Mouse (Mus musculus) embryonic facial prominence, embryonic 12.5 days (tissue): ENCODE results near the gene Irgc1. TPM values are rescaled to one million over a fixed set of nuclear protein-coding genes. Genes with fewer than 3 reads are reported as not detected.

Experiments used
- ATAC-seq: fragments of 200-750 bp; cut with Nextera tagmentation; 2 replicates; pipeline ENCODE4 v1.8.0; 2017; ENCODE audit not compliant: insufficient number of reproducible peaks, insufficient read depth, low FRiP score, low TSS enrichment
- H3K27ac ChIP-seq: fragments of 300-500 bp; sonication (generic); 2 replicates; pipeline ENCODE4 v1.5.1; 2016; ENCODE audit warnings: mild to moderate bottlenecking
- H3K27me3 ChIP-seq: fragments of 300-500 bp; sonication (generic); 2 replicates; pipeline ENCODE4 v1.6.1; 2016; ENCODE audit warnings: mild to moderate bottlenecking, moderate library complexity
- H3K36me3 ChIP-seq: fragments of 300-500 bp; sonication (generic); 2 replicates; pipeline ENCODE4 v1.6.1; 2016; ENCODE audit warnings: mild to moderate bottlenecking
- H3K4me1 ChIP-seq: fragments of 300-500 bp; sonication (generic); 2 replicates; pipeline ENCODE4 v1.6.1; 2016
- H3K4me2 ChIP-seq: fragments of 300-500 bp; sonication (generic); replicated peaks from 2 replicates; pipeline ENCODE4 v1.6.1; 2016; ENCODE audit warnings: mild to moderate bottlenecking, moderate library complexity
- H3K4me3 ChIP-seq: fragments of 300-500 bp; sonication (generic); 2 replicates; pipeline ENCODE4 v1.5.1; 2016; ENCODE audit warnings: mild to moderate bottlenecking
- H3K9ac ChIP-seq: fragments of 300-500 bp; sonication (generic); 2 replicates; pipeline ENCODE4 v1.6.1; 2016; ENCODE audit warnings: mild to moderate bottlenecking, moderate library complexity
- H3K9me3 ChIP-seq: fragments of 300-500 bp; sonication (generic); 2 replicates; pipeline ENCODE4 v1.6.1; 2016; ENCODE audit warnings: mild to moderate bottlenecking, moderate library complexity
- WGBS: fragments of 180-500 bp; shearing (Covaris S2); methylation state at CpG from one replicate; pipeline ENCODE4 v1.1.7; 2016; 5-methylcytosine and 5-hydroxymethylcytosine counted together
- polyA plus RNA-seq: library from polyadenylated mRNA; unstranded; fragments of >200 nt; fragmentation: Nextera tagmentation; extraction: Ambion mirVana; gene quantifications from 2 replicates; pipeline ENCODE4 v1.2.1, GENCODE M21; 2016

The Irgc1 gene
- polyA plus RNA-seq, 1 experiment from 2014 or later, result not detected

DNA sequence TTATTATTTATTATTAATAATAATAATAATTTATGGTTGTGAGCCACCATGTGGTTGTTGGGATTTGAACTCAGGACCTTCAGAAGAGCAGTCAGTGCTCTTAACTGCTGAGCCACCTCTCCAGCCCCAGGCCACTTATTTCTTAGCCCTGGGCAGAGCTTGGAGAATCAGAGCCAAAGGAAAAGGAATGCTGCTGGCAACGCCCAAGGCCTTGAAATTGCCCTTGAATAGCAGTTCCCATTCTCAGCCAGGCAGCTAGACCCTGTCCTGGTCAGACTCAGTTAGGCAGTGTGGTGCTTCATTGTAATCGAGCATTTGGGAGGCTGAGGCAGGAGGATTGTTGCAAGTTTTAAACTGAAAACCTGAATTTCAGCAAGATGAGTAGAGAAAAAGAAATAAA, 2.1 kb upstream of the Irgc1 start:
- H3K4me3 ChIP-seq, result no peak overlapping the region
- H3K36me3 ChIP-seq, result no peaks in the 10 kb centered on the region
- H3K4me2 ChIP-seq, result no peak overlapping the region
- H3K27ac ChIP-seq, result no peak overlapping the region
- 75% methylated on average over 2 of the region's 2 CpGs for WGBS
- H3K9ac ChIP-seq, result no peak overlapping the region
- no peaks in the 10 kb centered on the region for H3K4me1 ChIP-seq
- H3K9me3 ChIP-seq, result no peaks in the 10 kb centered on the region
- no peaks in the 10 kb centered on the region; the same call in 1 of the 2 replicates for H3K27me3 ChIP-seq
- ATAC-seq, result no peak

DNA sequence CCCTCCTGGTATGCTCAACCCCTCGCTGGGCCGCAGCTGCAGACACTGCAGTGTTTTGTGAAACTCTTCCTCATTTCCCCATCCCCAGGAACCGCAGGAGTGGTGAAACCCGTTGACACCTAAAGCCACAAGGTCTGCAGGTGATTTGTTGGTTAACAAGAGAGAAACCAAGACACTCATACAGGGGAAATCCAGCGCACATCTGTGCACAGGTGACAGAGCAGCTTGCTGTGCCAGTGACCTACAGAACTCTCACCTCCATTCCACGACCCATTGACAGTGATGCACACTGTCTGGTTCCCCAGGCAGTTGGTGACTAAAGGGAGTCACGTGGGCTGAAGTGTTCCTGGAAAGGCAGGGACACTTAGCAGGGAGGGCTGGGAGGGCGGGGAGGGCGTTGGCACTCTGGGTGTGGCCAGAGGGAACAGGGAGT, 1.5 kb downstream of the Irgc1 start:
- H3K9ac ChIP-seq, result no peak overlapping the region
- H3K27me3 ChIP-seq, result no peaks in the 10 kb centered on the region; the same call in 1 of the 2 replicates
- no peak overlapping the region for H3K27ac ChIP-seq
- H3K9me3 ChIP-seq, result no peaks in the 10 kb centered on the region
- no peak overlapping the region for H3K4me2 ChIP-seq
- H3K4me1 ChIP-seq, result no peaks in the 10 kb centered on the region
- no peaks in the 10 kb centered on the region for H3K36me3 ChIP-seq
- ATAC-seq, result no peak
- 67% methylated on average over 9 of the region's 9 CpGs for WGBS
- no peak overlapping the region for H3K4me3 ChIP-seq

DNA sequence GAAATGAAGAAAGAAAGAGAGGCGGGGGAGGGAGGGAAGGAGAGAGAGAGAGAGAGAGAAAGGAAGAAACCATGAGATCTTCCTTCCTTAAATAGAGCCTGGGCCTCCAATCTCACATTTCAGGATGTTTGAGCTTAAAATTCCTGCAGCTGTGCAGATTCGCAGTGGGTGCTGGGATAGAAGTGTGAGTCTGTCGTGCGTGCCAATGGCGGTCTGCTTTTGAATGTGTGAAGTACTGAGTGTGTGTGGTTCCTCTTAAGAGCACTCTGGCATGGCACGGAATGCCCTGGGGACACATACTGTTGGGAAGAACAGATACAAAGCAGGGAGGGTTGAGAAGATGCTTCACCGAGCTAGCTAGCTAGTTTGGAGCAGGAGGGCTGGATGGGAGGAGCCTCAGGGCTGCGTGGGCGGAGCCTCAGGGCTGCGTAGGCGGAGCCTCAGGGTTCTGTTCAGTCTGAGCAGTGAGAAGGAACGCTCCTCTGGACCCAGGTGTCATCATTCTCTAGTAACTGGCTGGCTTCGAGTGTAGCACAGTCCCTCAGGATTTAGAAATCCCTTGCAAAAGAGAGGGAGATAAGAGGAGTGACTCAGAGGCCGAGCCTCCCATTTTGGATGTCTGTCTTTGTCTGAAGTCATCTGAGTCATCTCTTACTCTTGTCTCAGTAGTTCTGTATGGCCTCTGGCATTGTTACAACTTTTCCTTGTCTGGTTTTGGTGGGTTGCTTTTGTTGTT, 3.1 kb downstream of the Irgc1 start:
- Histone ChIP-seq H3K4me1 (no peaks in the 10 kb centered on the region), H3K4me2 (no peak overlapping the region), H3K9me3 (no peaks in the 10 kb centered on the region), H3K27me3 (no peaks in the 10 kb centered on the region; the same call in 1 of the 2 replicates), H3K4me3 (no peak overlapping the region), H3K36me3 (no peaks in the 10 kb centered on the region), H3K27ac (no peak overlapping the region), H3K9ac (no peak overlapping the region)
- ATAC-seq, result no peak
- WGBS, result 57% methylated on average over 14 of the region's 14 CpGs

DNA sequence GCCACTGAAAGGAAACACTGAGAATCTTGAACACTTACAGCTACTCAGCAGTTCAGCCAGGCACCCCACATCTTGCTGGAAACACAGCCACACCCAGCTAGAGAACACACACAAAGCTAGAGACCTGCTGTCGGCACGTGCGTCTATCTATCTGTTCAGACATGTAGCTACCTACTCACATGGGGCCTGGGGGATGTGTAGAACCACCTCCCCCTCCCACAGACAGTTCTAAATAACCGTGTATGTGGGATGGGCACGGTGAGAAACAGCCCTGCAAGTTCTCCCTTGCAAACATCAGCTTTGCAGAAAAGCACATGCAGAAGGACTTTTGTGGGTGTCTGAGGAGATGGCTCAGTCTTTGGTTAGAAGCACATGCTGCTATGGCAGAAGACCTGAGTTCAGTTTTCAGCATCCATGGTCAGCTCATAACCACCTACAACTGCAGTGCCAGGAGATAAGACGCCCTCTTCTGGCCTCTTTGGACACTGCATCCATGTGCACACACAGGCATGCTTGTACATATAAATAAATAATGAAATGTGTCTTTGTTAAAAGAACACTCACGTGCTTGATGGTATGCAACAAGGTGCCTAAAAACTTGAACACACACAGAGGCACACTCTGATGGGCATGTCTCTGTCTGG, 5.3 kb downstream of the Irgc1 start:
- H3K36me3 ChIP-seq, result no peaks in the 10 kb centered on the region
- 71% methylated on average over 7 of the region's 7 CpGs for WGBS
- no peak for ATAC-seq
- H3K4me3 ChIP-seq, result no peak overlapping the region
- no peak overlapping the region for H3K27ac ChIP-seq
- no peaks in the 10 kb centered on the region for H3K9me3 ChIP-seq
- H3K4me2 ChIP-seq, result no peak overlapping the region
- H3K4me1 ChIP-seq, result no peaks in the 10 kb centered on the region
- no peak overlapping the region for H3K9ac ChIP-seq
- no peaks in the 10 kb centered on the region for H3K27me3 ChIP-seq

DNA sequence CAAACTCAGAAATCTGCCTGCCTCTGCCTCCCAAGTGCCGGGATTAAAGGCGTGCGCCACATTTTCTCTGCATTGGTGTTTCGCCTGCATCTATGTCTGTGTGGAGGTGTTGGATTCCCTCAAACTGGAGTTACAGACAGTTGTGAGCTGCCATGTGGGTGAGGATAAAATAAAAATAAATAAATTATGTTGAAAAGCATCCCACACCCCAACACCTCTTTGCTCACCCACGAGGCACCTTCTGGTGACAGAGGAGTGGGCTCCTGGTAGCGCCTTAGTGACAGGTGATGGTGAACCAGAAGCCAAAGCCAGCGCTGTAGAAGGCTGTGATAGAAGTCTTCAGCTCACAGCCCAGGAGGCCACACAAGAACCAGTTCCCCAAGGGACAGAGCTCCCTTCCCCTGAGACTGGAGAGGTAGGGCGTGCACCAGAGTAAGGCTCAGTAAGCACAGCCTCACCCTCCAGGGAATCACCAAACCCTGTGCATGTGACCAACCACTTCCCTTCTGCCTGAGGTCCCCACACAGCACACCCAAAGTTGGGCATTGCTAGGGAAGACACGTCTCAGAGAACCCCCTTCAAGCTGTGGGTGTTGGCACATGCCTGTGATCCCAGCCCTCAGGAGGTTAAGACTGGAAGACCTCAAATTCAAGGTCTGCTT, 6.7 kb downstream of the Irgc1 start:
- Histone ChIP-seq H3K9ac (no peak overlapping the region), H3K4me1 (no peaks in the 10 kb centered on the region), H3K4me2 (no peak overlapping the region), H3K9me3 (no peaks in the 10 kb centered on the region), H3K27me3 (no peaks in the 10 kb centered on the region), H3K36me3 (no peaks in the 10 kb centered on the region), H3K27ac (no peak overlapping the region), H3K4me3 (no peak overlapping the region)
- 89% methylated on average over 9 of the region's 9 CpGs for WGBS
- no peak for ATAC-seq

DNA sequence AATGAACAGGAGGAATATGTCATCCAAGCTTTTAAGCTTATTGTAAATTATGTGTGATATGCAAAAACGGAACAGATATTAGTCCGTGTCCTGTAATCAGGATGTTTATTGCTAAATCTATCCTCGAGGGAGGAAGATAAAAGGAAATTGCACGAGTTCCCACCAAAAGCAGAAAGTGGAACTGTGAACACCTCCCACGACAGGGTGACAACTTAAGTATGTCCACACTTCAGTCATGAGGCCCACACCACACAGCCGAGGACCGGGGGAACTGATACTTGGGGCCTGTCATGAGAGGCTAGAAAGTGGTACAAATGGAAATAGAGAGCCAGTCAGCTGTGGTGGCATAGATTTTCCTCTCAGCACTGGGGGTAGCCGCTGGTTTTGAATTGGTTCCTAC, 9.8 kb downstream of the Irgc1 start:
- Histone ChIP-seq H3K4me1 (no peaks in the 10 kb centered on the region), H3K4me2 (no peak overlapping the region), H3K27me3 (no peaks in the 10 kb centered on the region), H3K36me3 (no peaks in the 10 kb centered on the region), H3K4me3 (no peak overlapping the region), H3K9me3 (no peaks in the 10 kb centered on the region), H3K9ac (no peak overlapping the region), H3K27ac (no peak overlapping the region)
- no peak for ATAC-seq
- WGBS, result 80% methylated on average over 8 of the region's 8 CpGs

DNA sequence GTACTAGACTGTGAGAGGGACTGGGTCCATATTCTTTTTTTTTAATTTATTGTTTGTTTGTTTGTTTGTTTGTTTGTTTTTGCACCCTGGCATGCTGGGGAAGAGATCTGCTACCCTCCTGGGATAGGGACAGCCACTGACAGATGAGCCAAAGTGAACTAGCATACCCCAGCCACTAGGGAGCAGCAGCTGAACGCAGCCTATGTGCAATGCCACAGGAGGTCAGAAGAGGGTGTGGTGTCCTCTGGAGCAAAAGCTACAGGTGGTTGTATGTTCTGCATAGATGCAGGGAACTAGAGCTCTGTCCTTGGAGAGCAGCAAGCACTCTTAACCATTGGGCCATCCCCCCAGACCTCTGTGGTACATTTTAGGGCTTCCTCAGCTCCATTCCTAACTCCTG, 10.3 kb downstream of the Irgc1 start:
- H3K27ac ChIP-seq, result no peak overlapping the region
- no peaks in the 10 kb centered on the region for H3K27me3 ChIP-seq
- no peaks in the 10 kb centered on the region for H3K9me3 ChIP-seq
- no peak overlapping the region for H3K4me2 ChIP-seq
- no peak overlapping the region for H3K9ac ChIP-seq
- no peak overlapping the region for H3K4me3 ChIP-seq
- no peak for ATAC-seq
- H3K36me3 ChIP-seq, result no peaks in the 10 kb centered on the region
- WGBS, result 22% methylated on average over 1 of the region's 1 CpGs
- H3K4me1 ChIP-seq, result no peaks in the 10 kb centered on the region

DNA sequence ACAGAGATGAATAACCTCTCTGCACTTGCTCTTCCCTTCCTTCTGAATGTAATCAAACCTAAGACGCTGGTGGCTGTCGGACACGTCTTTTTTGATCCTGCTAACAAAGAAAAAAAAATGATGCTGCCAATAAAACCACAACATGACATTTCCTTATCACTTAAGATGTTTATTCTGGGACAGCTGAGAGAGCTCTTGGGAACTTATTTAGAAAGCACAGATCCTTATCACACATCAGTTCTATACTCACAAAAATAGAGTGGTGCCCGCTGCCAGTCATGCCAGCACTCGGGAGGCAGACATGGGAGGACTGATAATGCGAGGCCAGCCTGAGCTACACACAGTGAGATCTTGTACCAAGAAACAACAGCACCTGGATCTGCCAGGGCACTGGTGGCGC, 12.2 kb downstream of the Irgc1 start:
- Histone ChIP-seq H3K9ac (no peak overlapping the region), H3K36me3 (no peaks in the 10 kb centered on the region), H3K4me1 (no peaks in the 10 kb centered on the region), H3K4me3 (no peak overlapping the region), H3K27ac (no peak overlapping the region), H3K27me3 (no peaks in the 10 kb centered on the region), H3K9me3 (no peaks in the 10 kb centered on the region), H3K4me2 (no peak overlapping the region)
- WGBS, result 76% methylated on average over 7 of the region's 7 CpGs
- no peak for ATAC-seq

DNA sequence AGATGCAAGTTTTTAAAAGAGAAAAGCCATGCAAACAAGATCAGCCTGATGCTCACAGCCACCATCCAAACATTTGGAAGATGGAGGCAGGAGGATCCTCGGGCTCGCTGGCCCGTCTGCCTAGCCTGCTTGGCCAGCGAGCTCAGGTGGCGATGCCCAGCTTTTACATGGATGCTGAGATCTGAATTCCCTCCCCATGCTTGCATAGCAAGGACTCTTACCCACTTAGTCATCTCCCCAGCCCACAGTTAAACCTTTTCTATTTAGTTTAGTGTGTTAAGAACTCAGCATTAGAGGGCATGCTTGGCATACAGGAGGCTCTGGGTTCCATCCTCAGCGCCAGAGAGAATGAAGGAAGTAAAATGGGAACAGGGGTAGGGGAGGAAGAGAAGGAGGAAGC, 12.9 kb downstream of the Irgc1 start:
- Histone ChIP-seq H3K4me1 (no peaks in the 10 kb centered on the region), H3K27me3 (peaks cover 1% of the 10 kb centered on the region; the same call in 1 of the 2 replicates), H3K9me3 (no peaks in the 10 kb centered on the region), H3K4me2 (no peak overlapping the region), H3K9ac (no peak overlapping the region), H3K4me3 (no peak overlapping the region), H3K27ac (no peak overlapping the region), H3K36me3 (no peaks in the 10 kb centered on the region)
- no peak for ATAC-seq
- WGBS, result 77% methylated on average over 6 of the region's 6 CpGs

DNA sequence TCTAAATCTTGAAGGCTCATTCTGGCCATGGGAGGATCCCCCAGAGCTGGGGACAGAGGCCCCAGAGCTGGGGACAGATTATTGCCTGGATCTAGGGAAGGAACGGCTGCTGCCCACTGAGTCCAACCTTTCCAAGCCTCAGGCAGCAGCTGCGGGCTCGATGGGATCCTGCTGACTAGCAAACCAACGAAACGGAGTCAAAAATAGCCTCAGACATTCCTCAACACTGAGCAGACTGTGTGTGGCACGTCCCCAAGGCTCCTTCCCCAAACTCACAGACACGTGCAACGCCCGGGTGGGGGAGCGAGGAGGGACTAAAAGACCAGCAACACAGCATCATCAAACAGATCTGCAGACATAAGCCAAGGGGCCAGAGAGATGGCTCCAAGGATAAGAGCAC, 14.1 kb downstream of the Irgc1 start:
- H3K4me1 ChIP-seq, result no peaks in the 10 kb centered on the region
- no peak overlapping the region for H3K27ac ChIP-seq
- peaks cover 6% of the 10 kb centered on the region for H3K27me3 ChIP-seq
- no peaks in the 10 kb centered on the region for H3K9me3 ChIP-seq
- WGBS, result 69% methylated on average over 10 of the region's 10 CpGs
- no peaks in the 10 kb centered on the region for H3K36me3 ChIP-seq
- no peak overlapping the region for H3K4me2 ChIP-seq
- no peak overlapping the region for H3K9ac ChIP-seq
- no peak for ATAC-seq
- H3K4me3 ChIP-seq, result no peak overlapping the region

DNA sequence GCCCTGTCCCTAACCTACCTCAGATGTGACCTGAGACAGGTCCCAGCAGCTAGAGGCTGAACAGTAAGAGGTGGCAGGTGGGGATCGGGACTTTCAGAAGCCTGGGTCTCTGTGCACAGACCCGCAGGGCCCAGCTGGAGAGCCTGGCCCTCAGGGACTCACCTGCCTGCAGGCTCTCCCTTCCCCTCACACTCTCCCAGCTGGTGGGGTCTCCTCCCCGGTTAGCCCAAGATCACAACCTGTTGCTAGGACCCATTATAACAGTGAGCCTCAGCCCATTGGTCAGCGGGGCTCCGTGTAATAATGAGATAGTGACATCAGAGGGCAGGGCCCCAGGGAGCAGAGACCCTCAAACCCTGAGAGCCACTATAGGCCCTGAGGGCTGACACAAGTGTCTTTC, 16.8 kb downstream of the Irgc1 start:
- no peaks in the 10 kb centered on the region for H3K36me3 ChIP-seq

DNA sequence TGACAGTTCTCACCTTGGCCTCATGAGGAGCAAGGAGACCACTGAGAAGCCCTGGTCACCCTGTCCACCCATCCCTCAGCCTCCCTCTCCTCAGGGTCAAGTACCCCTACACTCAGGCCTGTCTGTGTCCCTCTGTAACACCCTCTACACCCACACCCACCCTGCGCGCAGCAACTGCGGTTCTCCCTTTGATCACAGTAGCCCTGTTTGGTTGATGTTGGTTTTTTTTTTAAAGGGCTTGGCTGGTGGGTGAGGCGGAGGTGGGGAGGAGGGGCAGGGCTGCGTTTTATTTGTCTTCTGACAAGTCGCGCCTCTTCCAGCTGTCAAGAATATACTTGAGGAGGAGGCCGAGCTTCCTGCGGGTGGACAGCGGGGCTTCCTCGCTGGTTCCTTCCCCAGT, 20.4 kb downstream of the Irgc1 start:
- H3K4me3 ChIP-seq, result no peak overlapping the region
- H3K9me3 ChIP-seq, result peaks cover 7% of the 10 kb centered on the region; the same call in 1 of the 2 replicates
- peaks cover 16% of the 10 kb centered on the region for H3K27me3 ChIP-seq
- H3K9ac ChIP-seq, result no peak overlapping the region
- H3K36me3 ChIP-seq, result no peaks in the 10 kb centered on the region
- no peak overlapping the region for H3K4me2 ChIP-seq
- H3K4me1 ChIP-seq, result no peaks in the 10 kb centered on the region
- 73% methylated on average over 11 of the region's 11 CpGs for whole genome bisulfite sequencing
- ATAC-seq, result no peak
- no peak overlapping the region for H3K27ac ChIP-seq

More for the DNA sequence above, 16.8 kb downstream of the Irgc1 start:
- Histone ChIP-seq H3K4me2 (no peak overlapping the region), H3K9ac (no peak overlapping the region), H3K4me3 (no peak overlapping the region), H3K27me3 (peaks cover 16% of the 10 kb centered on the region), H3K9me3 (peaks cover 7% of the 10 kb centered on the region; the same call in 1 of the 2 replicates), H3K4me1 (no peaks in the 10 kb centered on the region), H3K27ac (no peak overlapping the region)
- 74% methylated on average over 5 of the region's 5 CpGs for WGBS
- ATAC-seq, result no peak
